Mouse (Mus musculus) ES-E14 (cell line): ENCODE data around the gene Btg1.

Source experiments
- CHD2 ChIP-seq: IDR thresholded peaks from 2 replicates; pipeline ENCODE4 v1.6.1; 2014; ENCODE audit warnings: mild to moderate bottlenecking, low read depth, low read length, inconsistent platforms
- HCFC1 ChIP-seq: IDR thresholded peaks from 2 replicates; pipeline ENCODE4 v1.6.1; 2012; ENCODE audit warnings: low read length, inconsistent platforms, borderline replicate concordance; ENCODE audit not compliant: insufficient read depth
- MAFK ChIP-seq: IDR thresholded peaks from 2 replicates; pipeline ENCODE4 v1.6.1; 2014; ENCODE audit warnings: mild to moderate bottlenecking, low read depth, low read length, inconsistent platforms; ENCODE audit not compliant: insufficient read depth
- ZC3H11A ChIP-seq: IDR thresholded peaks from 2 replicates; pipeline ENCODE4 v1.6.1; 2012; ENCODE audit warnings: low read depth, mild to moderate bottlenecking, inconsistent platforms, low read length, borderline replicate concordance
- ZNF384 ChIP-seq: IDR thresholded peaks from 2 replicates; pipeline ENCODE4 v1.6.1; 2012; ENCODE audit warnings: low read depth, low read length, inconsistent platforms

GRCm38 (mm10) chr10:96635472-96635871, 18.7 kb downstream of the Btg1 start:
- no peak for TF ChIP-seq ZC3H11A
- no peak for TF ChIP-seq ZNF384
- no peak for TF ChIP-seq MAFK
- no peak for TF ChIP-seq HCFC1
- no peak for TF ChIP-seq CHD2
